Mouse (Mus musculus) forebrain, embryonic 14.5 days (tissue): Measurements from ENCODE around the gene Tead4. TPM values are rescaled to one million over a fixed set of nuclear protein-coding genes. Genes with fewer than 3 reads are reported as not detected.

Experiments used
- ATAC-seq: fragments of 200-750 bp; cut with Nextera tagmentation; 2 replicates; pipeline ENCODE4 v1.8.0; 2017; ENCODE audit warnings: mild to moderate bottlenecking, moderate library complexity
- DNase-seq: peaks from one replicate; pipeline ENCODE4 v3.0.0-alpha.2; 2015; ENCODE audit warnings: low spot score
- H3K27ac ChIP-seq: fragments of 300-500 bp; sonication (generic); 2 replicates; pipeline ENCODE4 v1.5.1; 2014; ENCODE audit warnings: low read depth, mild to moderate bottlenecking, control low read depth, low read length, moderate library complexity
- H3K27me3 ChIP-seq: fragments of 300-500 bp; sonication (generic); replicated peaks from 2 replicates; pipeline ENCODE4 v1.6.1; 2014; ENCODE audit warnings: low read length, control low read depth, mixed read lengths; ENCODE audit not compliant: control insufficient read depth, insufficient read depth
- H3K36me3 ChIP-seq: fragments of 300-500 bp; sonication (generic); 2 replicates; pipeline ENCODE4 v1.6.1; 2014; ENCODE audit warnings: low read length, control low read depth; ENCODE audit not compliant: control insufficient read depth, insufficient read depth
- H3K4me1 ChIP-seq: fragments of 300-500 bp; sonication (generic); 2 replicates; pipeline ENCODE4 v1.6.1; 2014; ENCODE audit warnings: antibody characterized with exemption, low read length, control low read depth; ENCODE audit not compliant: control insufficient read depth, insufficient read depth
- H3K4me2 ChIP-seq: fragments of 300-500 bp; sonication (generic); 2 replicates; pipeline ENCODE4 v1.6.1; 2014; ENCODE audit warnings: mild to moderate bottlenecking, control low read depth, low read length
- H3K4me3 ChIP-seq: fragments of 300-500 bp; sonication (generic); 2 replicates; pipeline ENCODE4 v1.5.1; 2014; ENCODE audit warnings: low read depth, low read length, control low read depth
- H3K9ac ChIP-seq: fragments of 300-500 bp; sonication (generic); 2 replicates; pipeline ENCODE4 v1.6.1; 2014; ENCODE audit warnings: mild to moderate bottlenecking, low read length, control low read depth, moderate library complexity
- H3K9me3 ChIP-seq: fragments of 300-500 bp; sonication (generic); replicated peaks from 2 replicates; pipeline ENCODE4 v1.6.1; 2016; ENCODE audit warnings: low read length, control low read depth, mixed read lengths; ENCODE audit not compliant: control insufficient read depth
- WGBS: fragments of 180-500 bp; shearing (Covaris S2); extraction: QIAGEN DNeasy Blood & Tissue Kit; methylation state at CpG from one replicate; pipeline ENCODE4 v1.1.7; 2014; 5-methylcytosine and 5-hydroxymethylcytosine counted together
- polyA plus RNA-seq: library from polyadenylated mRNA; unstranded; fragments of >200 nt; fragmentation: Nextera tagmentation; extraction: Ambion mirVana; gene quantifications from 2 replicates; pipeline ENCODE4 v1.2.1, GENCODE M21; 2014

The Tead4 gene
- polyA plus RNA-seq, 1 experiment from 2014 or later = 0.18 TPM

DNA sequence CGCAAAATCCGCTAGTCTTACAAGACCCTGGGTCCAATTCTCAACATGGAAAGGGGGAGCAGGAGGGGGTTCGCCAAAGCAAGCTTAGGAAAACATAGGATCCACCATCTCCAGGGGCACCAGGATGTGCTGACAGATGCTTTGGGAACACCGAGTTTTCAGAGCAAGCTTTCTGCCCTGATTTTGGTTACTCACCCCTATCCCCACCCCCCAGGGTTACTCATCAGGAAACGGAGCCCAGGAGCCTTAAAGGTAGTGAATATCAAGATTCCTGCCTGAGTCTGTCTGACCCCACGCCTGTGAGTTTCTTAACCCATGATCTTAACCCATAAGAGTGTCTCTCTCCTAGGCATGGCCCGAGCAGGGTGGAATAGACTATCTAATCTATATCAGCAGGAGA lies 2.4 kb downstream of the Tead4 start:
- 39% methylated on average over 7 of the region's 7 CpGs for WGBS
- Histone ChIP-seq H3K36me3 (no peaks in the 10 kb centered on the region), H3K4me1 (peaks cover 25% of the 10 kb centered on the region), H3K27ac (no peak overlapping the region), H3K4me2 (no peak overlapping the region), H3K27me3 (peaks cover 47% of the 10 kb centered on the region), H3K4me3 (no peak overlapping the region), H3K9ac (no peak overlapping the region), H3K9me3 (no peaks in the 10 kb centered on the region)
- ATAC-seq (no peak), DNase-seq (no peak)

GRCm38 (mm10) chr6:128296750-128297393 lies 3.8 kb downstream of the Tead4 start:
- Histone ChIP-seq H3K4me3 (no peak overlapping the region), H3K4me2 (no peak overlapping the region), H3K9me3 (no peaks in the 10 kb centered on the region), H3K9ac (no peak overlapping the region), H3K4me1 (peaks cover 25% of the 10 kb centered on the region), H3K27me3 (peaks cover 43% of the 10 kb centered on the region), H3K36me3 (no peaks in the 10 kb centered on the region), H3K27ac (no peak overlapping the region)
- DNase-seq = no peak
- ATAC-seq = 0 out of 2 replicates have a peak, but pooled peaks have one; percentile 6
- WGBS = 41% methylated on average over 11 of the region's 11 CpGs

- WGBS = 38% methylated on average over 6 of the region's 6 CpGs
- H3K27ac ChIP-seq = no peak overlapping the region
- H3K9me3 ChIP-seq = no peaks in the 10 kb centered on the region
- peaks cover 35% of the 10 kb centered on the region for H3K27me3 ChIP-seq
- no peak overlapping the region for H3K4me2 ChIP-seq
- peaks cover 25% of the 10 kb centered on the region for H3K4me1 ChIP-seq
- ATAC-seq = peak; percentile 35; the same call in 1 of the 2 replicates
- DNase-seq = peak; percentile 62
- H3K9ac ChIP-seq = no peak overlapping the region
- H3K4me3 ChIP-seq = no peak overlapping the region
- H3K36me3 ChIP-seq = no peaks in the 10 kb centered on the region
Measured at GRCm38 (mm10) chr6:128295876-128296749, 4.5 kb downstream of the Tead4 start.

DNA sequence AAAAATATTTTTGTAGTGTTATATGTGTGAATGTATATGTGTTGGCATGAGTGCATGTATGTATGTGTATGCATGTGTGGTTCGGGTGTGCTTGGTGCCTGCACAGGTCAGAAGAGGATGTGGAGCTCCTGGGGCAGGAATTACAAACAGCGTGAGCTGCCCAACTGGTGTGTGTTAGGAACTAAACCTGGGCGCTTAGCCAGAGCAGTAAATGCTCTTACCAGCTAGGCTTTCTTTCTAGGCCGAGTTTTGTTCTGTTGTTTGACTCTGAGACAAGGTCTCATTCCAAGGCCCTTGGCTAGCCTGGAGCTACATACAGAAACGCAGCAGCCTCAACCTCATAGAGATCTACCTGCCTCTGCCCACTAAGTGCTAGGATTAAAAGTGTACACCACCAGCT lies 9.3 kb downstream of the Tead4 start:
- H3K27ac ChIP-seq = no peak overlapping the region
- H3K4me1 ChIP-seq = peaks cover 3% of the 10 kb centered on the region; the same call in 1 of the 2 replicates
- no peak overlapping the region for H3K9ac ChIP-seq
- 74% methylated on average over 5 of the region's 5 CpGs for WGBS
- no peak for DNase-seq
- H3K4me2 ChIP-seq = no peak overlapping the region
- no peaks in the 10 kb centered on the region for H3K36me3 ChIP-seq
- H3K9me3 ChIP-seq = no peaks in the 10 kb centered on the region
- no peak for ATAC-seq
- no peaks in the 10 kb centered on the region for H3K27me3 ChIP-seq
- no peak overlapping the region for H3K4me3 ChIP-seq

- no peaks in the 10 kb centered on the region for H3K36me3 ChIP-seq
- H3K27me3 ChIP-seq = no peaks in the 10 kb centered on the region
- no peak for ATAC-seq
- no peak overlapping the region for H3K9ac ChIP-seq
- no peaks in the 10 kb centered on the region for H3K4me1 ChIP-seq
- no peak for DNase-seq
- H3K27ac ChIP-seq = no peak overlapping the region
- no peak overlapping the region for H3K4me2 ChIP-seq
- H3K4me3 ChIP-seq = no peak overlapping the region
- H3K9me3 ChIP-seq = no peaks in the 10 kb centered on the region
- 81% methylated on average over 6 of the region's 6 CpGs for WGBS
Measured at GRCm38 (mm10) chr6:128288681-128289080, 11.9 kb downstream of the Tead4 start.

DNA sequence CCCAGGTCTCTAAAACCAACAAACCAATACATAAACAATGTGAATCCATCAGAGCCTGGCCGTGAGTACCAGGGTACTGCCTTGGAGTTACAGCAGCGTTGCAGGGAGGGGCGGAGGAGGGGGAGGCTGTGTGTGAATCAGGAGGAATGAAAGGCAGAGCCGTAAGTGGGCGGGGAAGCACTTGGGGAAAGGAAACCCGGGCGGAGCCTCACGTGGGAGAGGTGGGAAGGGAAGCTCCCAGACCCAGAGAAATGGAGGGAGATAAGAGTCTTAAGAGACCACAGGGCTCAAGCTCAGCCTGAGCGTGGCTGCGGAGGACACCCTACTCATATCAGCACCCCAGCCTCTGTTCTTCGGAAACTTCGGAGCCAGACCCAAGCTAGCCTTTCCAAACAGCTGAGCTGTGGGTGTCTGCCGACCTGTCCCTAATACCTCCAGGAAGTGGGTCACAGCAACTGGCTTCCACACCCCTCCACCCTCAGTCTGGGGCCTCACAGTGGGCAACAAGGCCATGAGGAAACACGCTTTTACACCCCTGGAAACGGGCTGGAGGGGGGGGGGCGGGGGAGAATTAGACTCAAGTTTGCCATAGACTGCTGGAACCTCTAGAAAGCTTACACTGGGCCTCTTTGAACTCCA lies 14.7 kb downstream of the Tead4 start:
- H3K9ac ChIP-seq = no peak overlapping the region
- ATAC-seq = peak; percentile 28; the same call in 1 of the 2 replicates

DNA sequence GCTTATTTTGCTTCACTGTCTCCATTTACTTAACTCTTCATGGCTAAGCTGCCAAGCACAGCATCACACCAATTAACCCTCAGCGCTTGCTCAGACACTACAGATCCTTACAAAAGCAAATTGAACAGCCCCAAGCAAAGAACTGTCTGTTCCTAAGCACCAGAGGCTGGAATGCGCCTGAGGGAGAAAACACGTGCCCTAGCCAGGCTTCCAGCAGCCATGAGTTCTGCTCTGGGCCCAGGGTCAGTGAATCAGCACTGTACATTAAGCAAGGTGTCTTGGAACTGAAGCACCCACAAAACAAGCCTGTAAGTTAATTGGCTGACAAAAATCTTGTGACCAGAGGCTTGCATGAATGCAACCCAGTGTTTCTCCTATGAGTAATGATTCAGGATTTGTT lies 18.5 kb downstream of the Tead4 start:
- Histone ChIP-seq H3K36me3 (no peaks in the 10 kb centered on the region), H3K27ac (peak overlapping the region; percentile 54; the same call in 1 of the 2 replicates), H3K4me2 (no peak overlapping the region), H3K9me3 (no peaks in the 10 kb centered on the region), H3K27me3 (no peaks in the 10 kb centered on the region), H3K4me1 (peaks cover 5% of the 10 kb centered on the region; the same call in 1 of the 2 replicates), H3K4me3 (no peak overlapping the region), H3K9ac (no peak overlapping the region)
- DNase-seq (peak; percentile 85), ATAC-seq (peak; percentile 88)
- 1% methylated on average over 3 of the region's 3 CpGs for WGBS

More for the DNA sequence above, 14.7 kb downstream of the Tead4 start:
- H3K4me1 ChIP-seq = peaks cover 5% of the 10 kb centered on the region; the same call in 1 of the 2 replicates
- H3K36me3 ChIP-seq = no peaks in the 10 kb centered on the region
- DNase-seq = peak; percentile 56
- no peak overlapping the region for H3K4me3 ChIP-seq
- WGBS = 16% methylated on average over 16 of the region's 16 CpGs
- no peaks in the 10 kb centered on the region for H3K27me3 ChIP-seq
- peak overlapping the region; percentile 34; the same call in 1 of the 2 replicates for H3K4me2 ChIP-seq
- H3K27ac ChIP-seq = no peak overlapping the region
- no peaks in the 10 kb centered on the region for H3K9me3 ChIP-seq

DNA sequence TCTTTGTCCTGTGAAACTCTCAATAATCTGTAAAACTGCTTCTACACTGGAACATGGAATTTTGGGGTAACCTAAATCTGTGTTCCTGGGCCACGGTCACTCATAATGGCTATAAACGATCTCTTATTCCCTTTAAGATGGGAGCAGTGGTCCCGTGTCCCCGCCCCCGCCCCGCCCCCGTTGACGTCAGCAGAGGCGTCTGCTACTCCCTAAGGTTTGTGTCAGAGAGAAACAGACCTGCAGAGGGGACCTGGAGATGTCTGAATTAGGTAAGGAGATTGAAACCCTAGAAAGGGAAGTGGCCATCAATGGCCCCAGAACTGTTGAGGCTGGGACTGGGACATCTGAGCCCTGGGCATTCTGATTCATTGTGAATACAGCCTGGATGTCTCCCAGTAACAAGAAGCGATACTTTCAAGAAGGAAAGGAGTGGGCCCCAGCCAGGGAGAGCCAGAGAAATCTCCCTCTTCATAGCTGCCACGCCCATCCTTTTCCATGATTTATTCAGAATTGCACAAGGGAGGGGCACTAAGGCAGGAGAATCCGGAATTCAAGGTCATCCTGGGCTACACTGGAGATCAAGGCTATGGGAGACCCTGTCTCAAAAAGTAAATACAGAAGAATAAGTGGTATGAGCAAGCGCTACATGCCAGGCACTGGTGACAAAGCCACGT lies 20.0 kb downstream of the Tead4 start:
- Histone ChIP-seq H3K27ac (no peak overlapping the region), H3K4me1 (peaks cover 5% of the 10 kb centered on the region; the same call in 1 of the 2 replicates), H3K4me3 (no peak overlapping the region), H3K27me3 (no peaks in the 10 kb centered on the region), H3K9me3 (no peaks in the 10 kb centered on the region), H3K9ac (no peak overlapping the region), H3K36me3 (no peaks in the 10 kb centered on the region), H3K4me2 (no peak overlapping the region)
- no peak for DNase-seq
- ATAC-seq = no peak
- WGBS = 60% methylated on average over 14 of the region's 14 CpGs
